Mouse (Mus musculus) embryonic facial prominence, embryonic 11.5 days (tissue): ENCODE measurements at regions not wholly inside any gene's neighbourhood (a gene's known extent, or its start where the extent isn't known, plus 50 kb on each side); places are given as distances from the start of the nearest gene placed in this dataset.

ENCODE experiments used
- ATAC-seq: fragments of 200-750 bp; cut with Nextera tagmentation; replicated peaks from 2 replicates; pipeline ENCODE4 v1.8.0; 2017; ENCODE audit warnings: low read depth; ENCODE audit not compliant: insufficient number of reproducible peaks, low FRiP score, low TSS enrichment
- DNase-seq: peaks from one replicate; pipeline ENCODE4 v3.0.0-alpha.2; 2015; ENCODE audit warnings: low spot score
- H3K27ac ChIP-seq: fragments of 300-500 bp; sonication (generic); replicated peaks from 2 replicates; pipeline ENCODE4 v1.5.1; 2014; ENCODE audit warnings: mild to moderate bottlenecking, low read depth, low read length, control low read depth
- H3K27me3 ChIP-seq: fragments of 300-500 bp; sonication (generic); 2 replicates; pipeline ENCODE4 v1.6.1; 2014; ENCODE audit warnings: mild to moderate bottlenecking, low read length, moderate library complexity, mixed read lengths; ENCODE audit not compliant: control insufficient read depth, insufficient read depth
- H3K36me3 ChIP-seq: fragments of 300-500 bp; sonication (generic); replicated peaks from 2 replicates; pipeline ENCODE4 v1.6.1; 2014; ENCODE audit warnings: low read depth, mild to moderate bottlenecking, low read length, moderate library complexity, mixed read lengths; ENCODE audit not compliant: control insufficient read depth, insufficient read depth
- H3K4me1 ChIP-seq: fragments of 300-500 bp; sonication (generic); 2 replicates; pipeline ENCODE4 v1.6.1; 2014; ENCODE audit warnings: low read length, mixed read lengths; ENCODE audit not compliant: control insufficient read depth, insufficient read depth
- H3K4me2 ChIP-seq: fragments of 300-500 bp; sonication (generic); 2 replicates; pipeline ENCODE4 v1.6.1; 2014; ENCODE audit warnings: low read depth, mild to moderate bottlenecking, control low read depth, low read length, moderate library complexity
- H3K4me3 ChIP-seq: fragments of 300-500 bp; sonication (generic); 2 replicates; pipeline ENCODE4 v1.5.1; 2014; ENCODE audit warnings: low read depth, low read length, control low read depth
- H3K9ac ChIP-seq: fragments of 300-500 bp; sonication (generic); replicated peaks from 2 replicates; pipeline ENCODE4 v1.6.1; 2014; ENCODE audit warnings: mild to moderate bottlenecking, control low read depth, low read length
- H3K9me3 ChIP-seq: fragments of 300-500 bp; sonication (generic); replicated peaks from 2 replicates; pipeline ENCODE4 v1.6.1; 2016; ENCODE audit warnings: mild to moderate bottlenecking, low read length, inconsistent platforms, mixed read lengths; ENCODE audit not compliant: control insufficient read depth
- WGBS: fragments of 180-500 bp; shearing (Covaris S2); extraction: QIAGEN DNeasy Blood & Tissue Kit; methylation state at CpG from one replicate; pipeline ENCODE4 v1.1.7; 2014; 5-methylcytosine and 5-hydroxymethylcytosine counted together

DNA sequence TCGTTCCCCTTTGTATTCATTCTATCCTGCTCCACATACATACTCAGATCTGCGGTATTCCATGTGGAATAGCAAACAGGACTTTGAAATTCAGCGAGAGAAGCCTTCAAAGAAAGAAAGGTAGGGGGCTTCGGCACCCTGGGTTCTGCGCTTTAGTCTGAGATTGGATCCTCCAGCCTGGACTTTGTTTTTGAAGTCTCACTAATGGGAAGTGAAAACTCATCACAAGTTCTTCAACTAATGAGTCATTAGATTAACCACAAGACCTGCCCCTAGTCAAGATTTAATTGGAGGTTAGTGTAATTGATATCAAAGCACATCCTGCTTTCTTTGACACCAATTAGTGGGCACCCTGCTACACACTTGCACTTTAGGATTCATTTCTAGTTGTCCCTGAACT is 492.5 kb upstream of the Zfp960 start:
- Histone ChIP-seq H3K9me3 (no peaks in the 10 kb centered on the region), H3K4me2 (no peak overlapping the region), H3K9ac (no peak overlapping the region), H3K36me3 (no peaks in the 10 kb centered on the region), H3K4me1 (no peaks in the 10 kb centered on the region), H3K27ac (no peak overlapping the region), H3K27me3 (no peaks in the 10 kb centered on the region), H3K4me3 (no peak overlapping the region)
- DNase-seq: no peak
- ATAC-seq: no peak
- 61% methylated on average over 5 of the region's 5 CpGs for WGBS

DNA sequence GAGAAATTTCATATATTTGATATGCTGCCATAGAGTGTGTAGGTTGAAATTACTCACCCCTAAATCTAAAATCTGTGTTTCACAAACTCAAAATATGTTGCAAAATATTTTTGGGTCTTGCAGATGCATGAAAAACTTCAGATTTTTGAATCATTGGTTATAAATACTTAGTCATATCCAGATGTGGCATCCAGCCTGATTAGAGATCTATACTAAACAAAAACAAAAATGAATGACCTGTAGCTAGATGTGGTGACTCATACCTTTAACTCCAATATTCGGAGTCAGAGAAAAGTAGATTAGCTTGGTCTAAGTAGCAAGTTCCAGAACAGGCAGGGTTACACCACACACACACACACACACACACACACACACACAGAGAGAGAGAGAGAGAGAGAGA is 475.1 kb upstream of the Zfp960 start:
- H3K36me3 ChIP-seq: no peaks in the 10 kb centered on the region
- no peak for ATAC-seq
- WGBS: 94% methylated on average over 1 of the region's 1 CpGs
- no peak overlapping the region for H3K9ac ChIP-seq
- no peaks in the 10 kb centered on the region for H3K27me3 ChIP-seq
- no peak overlapping the region for H3K4me3 ChIP-seq
- no peaks in the 10 kb centered on the region for H3K4me1 ChIP-seq
- no peak for DNase-seq
- no peaks in the 10 kb centered on the region for H3K9me3 ChIP-seq
- H3K27ac ChIP-seq: no peak overlapping the region
- no peak overlapping the region for H3K4me2 ChIP-seq

DNA sequence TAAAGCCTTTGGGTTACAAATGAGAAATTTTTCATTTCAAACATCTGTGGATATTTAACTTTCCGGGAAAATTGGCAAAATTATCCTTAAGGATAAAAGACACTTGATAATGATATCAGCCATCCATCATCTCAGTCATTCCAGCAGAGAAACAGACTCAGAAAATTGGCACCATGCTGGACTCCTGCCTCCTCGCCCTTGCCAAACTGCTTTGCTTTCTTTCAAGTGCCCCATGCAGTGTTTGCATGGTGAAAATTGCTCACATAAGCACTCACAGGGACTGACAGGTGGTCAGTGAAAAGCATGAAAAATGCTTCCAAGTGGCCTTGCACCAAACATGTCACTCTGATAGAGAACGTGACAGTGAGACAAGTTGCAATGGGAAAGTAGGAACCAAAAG is 464.2 kb upstream of the Zfp960 start:
- Histone ChIP-seq H3K4me1 (no peaks in the 10 kb centered on the region), H3K4me3 (no peak overlapping the region), H3K9me3 (no peaks in the 10 kb centered on the region), H3K36me3 (no peaks in the 10 kb centered on the region), H3K27ac (no peak overlapping the region), H3K4me2 (no peak overlapping the region), H3K9ac (no peak overlapping the region), H3K27me3 (no peaks in the 10 kb centered on the region)
- 48% methylated on average over 3 of the region's 3 CpGs for WGBS
- DNase-seq: no peak
- no peak; the same call in 1 of the 2 replicates for ATAC-seq

DNA sequence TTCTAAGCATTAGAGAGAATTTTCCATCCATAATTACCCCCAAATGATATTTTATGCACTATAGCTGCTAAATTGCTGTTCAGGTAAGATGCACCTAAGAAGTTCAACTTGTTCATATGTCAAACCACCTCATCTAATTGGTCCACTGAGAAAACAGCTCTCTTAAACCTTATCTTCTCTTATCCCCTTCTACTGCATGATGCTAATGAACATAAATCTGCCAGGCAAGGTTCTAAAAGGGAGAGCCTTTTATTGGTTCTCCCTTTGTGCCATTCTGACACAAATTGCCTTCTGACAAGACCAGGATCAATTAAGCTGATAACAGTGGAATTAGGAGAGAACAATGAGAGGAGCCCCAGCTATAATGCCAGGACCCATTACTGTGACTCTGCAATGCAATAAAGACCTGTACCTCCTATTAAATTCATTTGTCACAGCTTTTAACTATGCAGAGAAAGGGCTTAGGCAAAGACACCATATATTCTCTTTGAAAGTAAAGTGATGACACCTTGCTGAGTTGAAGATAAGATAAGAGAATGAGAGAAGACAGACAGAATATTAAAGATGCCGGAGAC is 451.4 kb upstream of the Zfp960 start:
- no peak overlapping the region for H3K9ac ChIP-seq
- H3K36me3 ChIP-seq: no peaks in the 10 kb centered on the region
- WGBS: 85% methylated on average over 1 of the region's 1 CpGs
- no peaks in the 10 kb centered on the region for H3K4me1 ChIP-seq
- H3K4me2 ChIP-seq: no peak overlapping the region
- no peaks in the 10 kb centered on the region for H3K9me3 ChIP-seq
- H3K27me3 ChIP-seq: no peaks in the 10 kb centered on the region
- DNase-seq (no peak), ATAC-seq (no peak)
- H3K4me3 ChIP-seq: no peak overlapping the region
- H3K27ac ChIP-seq: no peak overlapping the region

DNA sequence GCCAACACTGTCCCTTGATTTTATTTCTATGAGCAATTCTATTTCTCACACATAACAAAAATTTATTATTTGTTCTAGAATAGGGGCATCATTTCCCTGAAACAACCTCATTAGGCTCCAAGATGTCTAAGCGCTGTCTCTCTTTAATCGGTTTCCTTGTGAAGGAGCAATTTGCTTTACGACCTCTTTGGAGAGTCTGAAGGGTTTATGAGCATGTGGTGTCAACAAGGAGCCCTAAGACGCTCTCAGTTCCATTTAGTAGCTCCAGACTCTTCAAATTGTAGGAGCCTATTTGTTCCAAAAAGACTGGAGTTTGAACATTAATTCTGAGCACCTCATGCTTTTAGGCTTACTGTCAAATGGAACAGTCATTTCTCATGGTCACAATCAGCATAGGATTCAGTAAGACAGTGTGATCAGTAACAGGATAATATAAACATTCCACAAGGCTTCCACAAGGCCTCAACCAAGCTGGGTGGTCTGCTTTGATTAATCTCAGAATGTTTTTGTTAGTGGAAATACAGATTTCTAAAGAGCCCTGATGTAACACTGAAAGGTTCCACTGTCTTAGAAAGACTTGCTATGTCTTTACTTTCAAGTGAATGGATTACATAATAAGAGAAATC is 441.9 kb upstream of the Zfp960 start:
- H3K36me3 ChIP-seq: no peaks in the 10 kb centered on the region
- H3K4me1 ChIP-seq: no peaks in the 10 kb centered on the region
- no peaks in the 10 kb centered on the region for H3K9me3 ChIP-seq
- no peak overlapping the region for H3K4me2 ChIP-seq
- 82% methylated on average over 4 of the region's 4 CpGs for WGBS
- no peak overlapping the region for H3K4me3 ChIP-seq
- H3K27ac ChIP-seq: no peak overlapping the region
- no peak overlapping the region for H3K9ac ChIP-seq
- DNase-seq (peak; percentile 6), ATAC-seq (no peak)
- no peaks in the 10 kb centered on the region for H3K27me3 ChIP-seq

DNA sequence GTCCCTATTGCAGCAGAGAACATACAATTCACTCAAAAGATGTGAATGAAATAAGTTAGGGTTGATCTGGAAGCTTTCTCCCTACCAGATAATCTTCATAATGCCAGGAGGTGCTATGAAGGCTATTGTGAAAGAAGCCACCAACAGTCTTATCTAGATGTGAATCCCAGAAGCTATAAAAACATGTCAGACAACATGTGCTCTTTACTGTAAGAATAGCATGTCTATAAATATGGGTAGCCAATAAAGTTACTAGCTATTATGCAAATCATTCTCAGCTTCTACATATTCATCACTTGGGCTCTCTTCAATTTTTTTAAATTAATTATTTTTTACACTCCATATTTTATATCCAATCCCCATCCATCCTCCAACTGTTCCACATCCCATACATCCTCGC is 434.1 kb upstream of the Zfp960 start:
- Histone ChIP-seq H3K4me3 (no peak overlapping the region), H3K36me3 (no peaks in the 10 kb centered on the region), H3K9me3 (no peaks in the 10 kb centered on the region), H3K9ac (no peak overlapping the region), H3K27me3 (no peaks in the 10 kb centered on the region), H3K4me2 (no peak overlapping the region), H3K27ac (no peak overlapping the region), H3K4me1 (no peaks in the 10 kb centered on the region)
- WGBS: 71% methylated on average over 1 of the region's 1 CpGs
- ATAC-seq (no peak), DNase-seq (no peak)

DNA sequence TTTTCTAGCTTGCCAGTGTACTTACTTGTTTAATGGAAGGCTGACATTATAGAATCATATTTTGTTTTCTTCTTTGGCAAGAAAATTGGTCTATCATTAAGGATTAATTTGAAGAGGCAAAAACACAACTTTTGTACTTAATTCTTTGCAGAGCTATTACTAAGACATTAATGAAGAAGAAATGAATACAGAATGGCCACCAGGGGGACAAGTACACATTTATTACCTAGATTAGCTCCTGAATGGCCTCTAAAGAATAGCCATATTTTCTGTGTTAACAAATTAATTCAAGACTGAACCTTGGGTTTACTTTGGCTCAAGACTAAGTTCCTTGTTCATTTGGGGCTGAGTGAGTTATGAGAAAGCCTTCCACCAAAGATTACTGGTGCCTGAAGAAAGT is 430.5 kb upstream of the Zfp960 start:
- H3K27me3 ChIP-seq: no peaks in the 10 kb centered on the region
- no peaks in the 10 kb centered on the region for H3K36me3 ChIP-seq
- H3K4me2 ChIP-seq: no peak overlapping the region
- no peak overlapping the region for H3K9ac ChIP-seq
- H3K4me3 ChIP-seq: no peak overlapping the region
- ATAC-seq: no peak
- H3K27ac ChIP-seq: no peak overlapping the region
- H3K4me1 ChIP-seq: no peaks in the 10 kb centered on the region
- peak; percentile 4 for DNase-seq
- H3K9me3 ChIP-seq: no peaks in the 10 kb centered on the region

DNA sequence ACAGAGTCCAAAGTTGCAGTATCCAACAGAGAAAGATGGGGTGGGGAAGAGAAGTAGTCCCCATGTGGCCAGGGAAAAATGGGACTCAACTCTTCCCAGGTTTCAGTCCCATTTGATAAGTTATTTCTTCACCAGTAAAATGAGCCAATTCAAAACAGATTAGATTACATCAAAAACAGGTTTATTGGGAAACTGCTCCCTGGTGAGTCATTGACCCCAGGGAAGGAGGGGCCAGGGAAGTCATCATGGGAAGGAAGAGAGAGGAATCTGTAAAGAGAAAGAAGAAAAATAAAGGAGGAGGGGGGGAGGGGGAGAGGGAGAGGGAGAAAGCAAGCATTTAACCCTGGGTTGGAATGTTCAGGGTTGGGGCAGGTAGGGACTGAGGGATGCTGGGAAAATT is 426.4 kb upstream of the Zfp960 start:
- no peaks in the 10 kb centered on the region for H3K9me3 ChIP-seq
- no peak overlapping the region for H3K27ac ChIP-seq
- H3K27me3 ChIP-seq: no peaks in the 10 kb centered on the region
- DNase-seq: no peak
- no peaks in the 10 kb centered on the region for H3K36me3 ChIP-seq
- no peak for ATAC-seq
- no peak overlapping the region for H3K9ac ChIP-seq
- H3K4me3 ChIP-seq: no peak overlapping the region
- H3K4me1 ChIP-seq: no peaks in the 10 kb centered on the region
- H3K4me2 ChIP-seq: no peak overlapping the region
